Mouse (Mus musculus): ENCODE measurements around the gene Cox20.
"Not testable (repeated sequence)": the region's sequence is repeated elsewhere in the genome, so short reads cannot be mapped to it uniquely, and the experiment has no call there.

Cox20 gene

GRCm38 (mm10) chr1:178320038-178320722 is 1.2 kb downstream of the Cox20 start:
- in situ Hi-C loops (cut with MseI, MboI) = no loop called here

DNA sequence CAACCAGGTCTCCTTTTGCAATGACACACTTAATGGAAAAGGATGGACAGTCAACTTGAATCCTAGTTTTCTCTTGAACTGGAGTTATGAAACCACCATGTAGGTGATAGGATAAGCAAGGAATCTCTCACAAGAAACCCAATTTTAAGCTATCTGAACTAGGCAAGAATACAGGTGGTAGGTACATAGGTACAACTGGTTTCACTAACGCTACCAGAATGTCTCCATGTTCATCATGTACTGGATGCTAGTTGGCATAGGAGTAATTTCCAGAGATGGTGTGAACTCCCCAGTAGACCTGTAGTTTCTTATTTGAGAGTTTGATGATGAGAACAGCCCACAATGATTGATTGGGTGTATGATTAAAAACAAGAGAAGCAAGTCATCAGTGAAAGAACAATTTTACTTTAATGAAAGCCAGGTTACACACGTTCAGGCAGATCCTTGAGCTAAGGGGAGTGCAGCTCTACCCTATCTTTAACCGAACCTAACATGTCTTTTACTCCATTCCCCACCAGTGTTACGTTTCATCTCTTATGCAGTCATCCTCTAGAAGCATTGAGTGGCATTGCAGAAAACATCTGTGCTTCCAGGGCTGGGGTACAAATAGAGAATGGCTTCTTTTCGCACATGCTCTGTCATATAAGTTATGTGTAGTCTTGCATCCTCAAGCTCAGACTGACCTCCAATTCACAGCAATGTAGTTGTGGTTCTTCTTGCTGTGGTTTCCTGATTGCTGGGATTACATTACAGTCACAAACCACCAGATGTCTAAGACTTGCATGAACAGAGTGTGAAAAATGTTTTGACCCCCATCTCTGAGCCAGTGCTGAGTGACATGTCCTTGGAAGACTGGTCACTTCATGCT is 2.0 kb downstream of the Cox20 start:
- in situ Hi-C loops (cut with MseI, MboI) = no loop called here

DNA sequence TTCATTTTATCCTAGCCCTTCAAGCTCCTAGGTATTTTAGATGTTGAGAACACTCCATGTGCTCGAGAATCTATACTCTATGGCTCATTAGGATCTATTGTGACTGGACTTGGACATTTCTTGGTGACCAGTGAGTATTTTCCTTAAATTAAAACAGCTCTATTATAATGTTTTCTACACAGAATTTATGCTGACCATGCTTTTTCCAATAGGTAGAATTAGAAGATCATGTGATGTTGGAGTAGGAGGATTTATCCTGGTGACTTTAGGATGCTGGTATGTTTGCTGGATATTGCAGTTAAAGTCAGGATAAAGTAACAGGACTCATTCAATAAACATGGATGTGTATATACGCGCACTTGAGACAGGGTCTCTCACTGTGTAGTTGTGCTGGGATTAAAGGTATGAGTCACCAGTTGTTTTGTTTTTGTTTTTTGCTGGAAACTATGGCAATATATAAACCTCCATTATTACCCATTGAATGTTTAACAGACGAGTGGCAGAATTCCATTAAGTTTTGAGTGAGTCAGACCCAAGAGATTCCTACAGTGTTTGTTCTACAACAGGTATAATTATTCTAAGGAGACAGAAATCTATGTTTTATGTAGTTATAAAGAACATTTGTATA is 2.9 kb downstream of the Cox20 start:
- in situ Hi-C loops (cut with MseI, MboI) = no loop called here

GRCm38 (mm10) chr1:178323235-178323634 is 4.3 kb downstream of the Cox20 start:
- in situ Hi-C loops (cut with MseI, MboI) = no loop called here

DNA sequence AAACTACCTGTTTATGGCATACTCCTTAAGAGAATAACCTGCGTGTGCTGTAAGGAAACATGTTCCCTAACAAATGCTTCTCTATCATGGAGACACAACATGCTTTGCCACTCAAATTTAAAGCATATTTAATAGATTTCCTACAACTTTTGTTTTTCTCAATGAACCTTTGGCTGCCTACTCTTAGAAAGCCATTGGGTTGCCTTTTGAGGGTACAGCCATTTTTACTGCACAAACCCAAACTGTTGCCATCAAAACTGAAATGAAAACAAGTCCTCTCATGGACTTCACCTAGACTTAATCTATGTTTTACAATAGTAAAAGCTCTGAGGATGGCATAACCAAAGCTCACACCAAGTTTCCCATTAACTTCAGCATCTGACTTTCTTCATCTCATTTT is 5.6 kb downstream of the Cox20 start:
- in situ Hi-C loops (cut with MseI, MboI) = no loop called here

- in situ Hi-C loops (cut with MseI, MboI) = no loop called here
These were observed 7.4 kb downstream of the Cox20 start for GRCm38 (mm10) chr1:178326357-178326756.

DNA sequence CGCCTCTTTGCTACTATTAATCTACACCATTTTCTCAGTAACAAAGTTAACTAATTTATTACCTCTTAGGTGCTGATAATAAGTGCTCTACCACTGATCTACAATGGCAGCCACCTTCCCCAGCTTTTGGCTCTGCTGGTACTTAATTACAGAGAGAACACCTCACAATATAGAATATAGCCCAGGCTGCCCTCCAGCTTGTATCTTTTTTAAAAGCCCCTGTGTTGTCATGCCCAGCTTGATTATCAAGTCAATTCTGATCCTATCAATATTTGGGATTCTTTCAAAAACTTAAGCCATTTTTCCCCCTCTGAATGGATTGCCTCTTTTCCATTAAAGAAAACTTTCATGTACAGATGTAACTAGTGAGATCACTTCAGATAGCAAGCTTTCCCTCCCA is 8.0 kb downstream of the Cox20 start:
- in situ Hi-C loops (cut with MseI, MboI) = no loop called here

- in situ Hi-C loops (cut with MseI, MboI) = no loop called here
These were observed 10.1 kb downstream of the Cox20 start for GRCm38 (mm10) chr1:178329017-178329416.

DNA sequence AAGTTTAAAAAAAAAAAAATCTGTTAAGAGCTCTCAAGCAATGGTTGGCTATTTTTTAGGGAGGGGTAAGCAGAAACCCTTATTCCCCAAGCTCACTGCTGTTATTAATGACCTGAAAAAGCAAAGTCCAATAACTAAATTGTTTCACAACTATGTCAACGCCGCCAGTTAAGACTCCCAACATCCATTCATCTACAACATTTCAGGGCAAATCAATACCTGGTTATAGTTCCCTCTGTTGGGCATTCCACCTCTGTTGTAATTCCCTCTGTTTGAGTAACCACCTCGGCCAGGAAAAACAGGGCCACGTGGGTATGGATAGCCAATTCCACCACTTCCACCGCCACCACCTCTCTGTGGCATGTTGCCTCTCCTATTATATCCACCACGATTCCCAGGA is 11.0 kb downstream of the Cox20 start:
- in situ Hi-C loops (cut with MseI, MboI) = no loop called here

DNA sequence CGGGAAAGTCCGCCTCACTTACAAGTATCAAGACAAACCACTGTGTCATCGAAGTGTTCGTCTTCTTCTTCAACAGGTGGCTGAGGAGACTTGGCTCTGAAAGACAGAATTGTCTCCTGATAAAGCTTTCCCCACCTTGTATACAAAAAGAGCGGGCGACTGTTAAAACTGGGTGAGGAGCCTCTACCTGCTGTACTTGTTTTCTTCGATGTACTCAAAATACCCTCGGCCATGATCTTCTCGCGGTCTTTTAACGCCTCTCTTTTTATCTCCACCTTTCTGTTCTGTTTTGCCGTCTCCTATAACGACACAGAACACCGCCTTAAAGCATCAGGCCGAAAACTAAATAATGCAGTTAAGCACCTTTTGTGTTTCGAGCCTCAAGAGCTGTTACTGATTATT is 16.9 kb downstream of the Cox20 start:
- in situ Hi-C loops (cut with MseI, MboI) = no loop called here

- in situ Hi-C loops (cut with MseI, MboI) = no loop called here
These were observed 17.4 kb downstream of the Cox20 start for GRCm38 (mm10) chr1:178336289-178336775.

DNA sequence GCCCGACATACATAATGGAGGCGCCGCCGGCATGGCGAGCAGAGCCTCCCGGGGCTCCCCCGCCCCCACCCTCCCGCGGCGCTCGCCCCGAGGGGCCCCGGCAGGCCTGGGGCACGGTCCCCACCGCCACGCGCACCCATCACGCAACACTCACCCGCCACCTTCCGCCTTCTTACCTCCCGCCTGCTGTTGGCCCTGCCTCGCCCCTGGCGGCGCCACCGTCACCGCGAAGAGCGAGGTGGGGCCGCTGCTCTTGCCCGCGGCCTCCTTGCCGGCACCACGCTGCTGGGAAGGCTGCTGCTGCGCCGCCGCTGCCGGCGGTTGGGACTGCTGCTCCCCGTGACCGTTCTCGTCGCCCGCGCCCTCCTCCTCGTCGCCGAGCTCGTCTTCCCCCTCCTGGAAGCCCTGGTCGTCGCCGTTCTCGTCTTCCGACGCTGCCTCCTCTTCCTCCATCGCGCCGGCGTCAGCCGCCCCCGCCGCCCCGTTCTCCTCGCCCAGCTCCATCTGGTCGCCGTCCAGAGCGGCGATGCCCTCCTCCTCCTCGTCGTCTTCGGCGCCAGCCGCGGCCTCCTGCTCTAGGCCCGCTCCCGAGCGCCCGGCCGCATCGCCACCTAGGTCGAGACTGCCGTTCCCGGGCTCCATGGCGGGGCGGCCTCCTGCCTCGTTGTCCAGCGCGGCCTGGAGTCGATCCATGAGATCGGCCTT is 18.0 kb downstream of the Cox20 start:
- in situ Hi-C loops (cut with MseI, MboI) = no loop called here

- in situ Hi-C loops (cut with MseI, MboI) = no loop called here
These were observed 18.8 kb downstream of the Cox20 start, which contains the start of gene Hnrnpu for GRCm38 (mm10) chr1:178337551-178338317. TSS of gene Hnrnpu (minus strand) at chr1:178337797.

GRCm38 (mm10) chr1:178338318-178338641 is 19.4 kb downstream of the Cox20 start:
- in situ Hi-C loops (cut with MseI, MboI) = no loop called here

GRCm38 (mm10) chr1:178340213-178340612 is 21.3 kb downstream of the Cox20 start:
- in situ Hi-C loops (cut with MseI, MboI) = no loop called here

- in situ Hi-C loops (cut with MseI, MboI) = no loop called here
These were observed 22.5 kb downstream of the Cox20 start for GRCm38 (mm10) chr1:178341435-178341834.

DNA sequence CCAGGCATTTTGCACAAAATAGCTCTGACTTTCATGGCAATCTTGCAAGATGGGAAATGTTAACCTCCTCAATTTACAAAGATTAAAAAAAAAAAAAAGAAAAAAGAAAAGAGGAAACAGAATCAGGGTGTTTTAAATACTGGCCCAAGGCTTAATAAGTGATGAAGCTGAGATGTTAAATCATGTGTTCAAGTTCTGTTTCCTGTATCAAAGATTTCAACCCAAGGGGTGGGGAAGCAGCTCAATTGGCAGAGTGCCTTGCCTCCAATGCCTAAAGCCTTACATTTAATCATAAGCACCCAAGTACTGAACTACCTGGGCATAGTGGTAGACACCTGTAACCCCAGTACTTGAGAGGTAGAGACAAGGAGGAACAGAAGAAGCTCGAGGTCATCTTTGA is 23.1 kb downstream of the Cox20 start:
- in situ Hi-C loops (cut with MseI, MboI) = no loop called here

DNA sequence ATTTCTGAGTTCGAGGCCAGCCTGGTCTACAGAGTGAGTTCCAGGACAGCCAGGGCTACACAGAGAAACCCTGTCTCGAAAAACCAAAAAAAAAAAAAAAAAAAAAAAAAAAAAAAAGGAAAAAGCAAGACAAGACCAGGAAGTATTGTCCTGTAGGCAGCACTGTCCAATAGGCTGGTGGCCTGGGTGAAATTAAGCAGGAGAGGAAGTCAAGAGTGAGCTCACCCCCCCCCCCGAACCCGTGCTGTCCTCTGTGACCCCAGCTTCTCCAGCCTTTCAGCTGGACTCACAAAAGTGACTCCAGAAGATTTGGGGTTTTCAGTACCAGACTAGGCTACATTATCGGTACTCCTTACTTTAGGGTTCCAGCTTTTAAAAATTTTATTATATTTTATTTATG is 23.7 kb downstream of the Cox20 start:
- in situ Hi-C loops (cut with MseI, MboI) = no loop called here

DNA sequence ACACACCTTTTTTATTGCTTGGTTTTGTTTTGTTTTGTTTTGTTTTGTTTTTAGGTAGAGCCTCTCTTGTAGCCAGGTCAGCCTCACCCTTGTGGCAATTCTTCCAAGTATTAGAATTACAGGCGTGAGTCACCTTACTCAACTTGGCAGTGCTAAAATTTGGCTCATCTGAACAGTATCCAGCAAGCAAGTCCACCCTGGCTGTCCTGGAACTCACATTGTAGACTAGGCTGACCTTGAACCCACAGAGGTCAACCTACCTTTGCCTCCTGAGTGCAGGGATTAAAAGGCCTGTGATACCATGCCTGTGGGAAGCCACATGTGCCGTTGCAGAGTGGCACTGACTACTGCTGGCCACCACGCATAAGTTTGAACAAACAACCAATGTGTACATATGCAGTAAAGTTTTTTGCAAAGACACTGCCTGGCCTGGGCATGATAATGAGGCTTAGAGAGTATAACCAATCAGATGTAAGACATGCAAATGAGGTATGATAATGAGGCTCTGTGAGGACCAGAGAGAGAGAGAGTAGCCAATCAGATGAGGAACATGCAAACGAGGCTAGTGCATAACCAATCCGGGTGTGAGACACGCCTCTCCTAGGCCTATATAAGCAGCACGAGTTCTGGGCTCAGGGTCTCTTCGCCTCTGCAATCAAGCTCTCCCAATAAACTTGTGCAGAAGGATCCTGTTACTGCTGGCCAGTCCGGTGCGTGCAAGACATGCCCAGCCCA is 25.3 kb downstream of the Cox20 start:
- in situ Hi-C loops (cut with MseI, MboI) = not testable (repeated sequence)

DNA sequence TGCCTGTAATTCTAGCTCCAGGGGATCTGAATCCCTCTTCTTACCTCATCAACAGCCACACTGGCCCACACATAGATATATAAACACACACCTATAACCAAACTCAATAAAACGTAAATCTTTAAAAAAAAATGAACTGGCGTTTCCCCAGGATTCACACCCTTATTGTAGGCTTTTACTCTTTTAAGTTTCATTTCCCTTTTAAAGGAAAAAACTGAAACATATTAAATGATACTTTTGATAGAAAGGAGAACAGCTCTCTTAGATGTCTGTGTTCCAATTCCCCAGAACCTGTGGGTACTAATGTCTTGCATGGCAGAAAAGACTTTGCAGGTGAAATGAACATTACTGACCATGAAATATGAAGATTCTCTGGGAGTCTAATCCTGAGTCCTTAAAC is 31.9 kb downstream of the Cox20 start:
- in situ Hi-C loops (cut with MseI, MboI) = no loop called here
